Comparison of ENCODE assay signal across 10 mouse cellular contexts in genomic region chr12:33084683-33085082, GRCm38 (mm10). TPM values are rescaled to one million over a fixed set of nuclear protein-coding genes. Genes with fewer than 3 reads are reported as not detected.
DNase-seq lines count a peak whose midpoint lies in the region; ATAC-seq and TF ChIP-seq lines count a peak whose summit lies in the region.
"Had no signal": no experiment of that assay in that cellular context is flagged by ENCODE, and none has a peak within 500 bp of the region (broad histone marks: within the 10 kb centered on the region; RNA-seq: fewer than 3 reads in every experiment).

No protein-coding gene starts in this region.

- H3K9me3 ChIP-seq in kidney, postnatal 0 days (replicated peaks; ENCODE audit: low read length) = no peaks in the 10 kb centered on the region
- H3K9me3 ChIP-seq: hindbrain, embryonic 15.5 days; liver, embryonic 15.5 days had no signal

- no peak overlapping the region for H3K4me2 ChIP-seq in kidney, postnatal 0 days (ENCODE audit: low read length)
- H3K4me2 ChIP-seq: hindbrain, embryonic 15.5 days; liver, embryonic 15.5 days had no signal

- DNase-seq in kidney, postnatal 0 days (ENCODE audit: low spot score) = peak; percentile 86
- no peak for DNase-seq in kidney, adult 18-20 months
- DNase-seq in NIH3T3 (ENCODE audit: low read depth) = peak; percentile 84
- DNase-seq in embryo, embryonic 11.5 days (ENCODE audit: low read depth, low spot score) = peak; percentile 50
- peak; percentile 68 for DNase-seq in mesoderm, embryonic 11.5 days (ENCODE audit: low read depth, low spot score)
- DNase-seq in layer of hippocampus, adult 8-10 months (ENCODE audit: low spot score in 2 of 2) = no peak
- DNase-seq in c-Kit-positive CD71-positive TER-119-positive erythroid progenitor cells, embryonic 14.5 days (ENCODE audit: low spot score) = no peak
- no peak for DNase-seq in spleen, postnatal 4 days (ENCODE audit: low spot score in 2 of 2)

- no peaks in the 10 kb centered on the region for H3K4me1 ChIP-seq in kidney, postnatal 0 days (replicated peaks; ENCODE audit: insufficient read depth, low read length)
- H3K4me1 ChIP-seq: liver, embryonic 15.5 days had no signal

- ATAC-seq in kidney, postnatal 0 days (replicated peaks; ENCODE audit: low FRiP score, low read depth) = no peak

- H3K9ac ChIP-seq in kidney, postnatal 0 days (ENCODE audit: low read depth, low read length) = no peak overlapping the region
- H3K9ac ChIP-seq: hindbrain, embryonic 15.5 days; liver, embryonic 15.5 days had no signal

- WGBS in kidney, postnatal 0 days = 25% methylated on average over 2 of the region's 2 CpGs

- no peak overlapping the region for H3K27ac ChIP-seq in kidney, postnatal 0 days
- H3K27ac ChIP-seq: hindbrain, embryonic 15.5 days; liver, embryonic 15.5 days had no signal

- no peaks in the 10 kb centered on the region for H3K27me3 ChIP-seq in kidney, postnatal 0 days (ENCODE audit: insufficient read depth, low read length)
- H3K27me3 ChIP-seq: hindbrain, embryonic 15.5 days; liver, embryonic 15.5 days had no signal

- no peaks in the 10 kb centered on the region for H3K36me3 ChIP-seq in kidney, postnatal 0 days (ENCODE audit: insufficient read depth, low read length)
- H3K36me3 ChIP-seq: hindbrain, embryonic 15.5 days; liver, embryonic 15.5 days had no signal

- no peak for TF ChIP-seq CTCF in kidney, postnatal 0 days (IDR thresholded peaks at IDR 0.05; ENCODE audit: low read depth)

- H3K4me3 ChIP-seq in kidney, postnatal 0 days (replicated peaks; ENCODE audit: low read depth, low read length) = no peak overlapping the region
- H3K4me3 ChIP-seq: hindbrain, embryonic 15.5 days; liver, embryonic 15.5 days had no signal

RNA-seq across cellular contexts. Expression of gene Cdhr3, which starts 8.0 kb away (rescaled TPM):
- polyA plus RNA-seq in kidney, postnatal 0 days (2015; fragmentation: Nextera tagmentation; extraction: Ambion mirVana) = not detected in 2 replicates
- total RNA-seq in layer of hippocampus, adult 8-10 months (2022) = 1 to 10 TPM; 1.8 to 2.7 (median 2.3) TPM

Comparison
In these comparisons a context has a peak if more than half of its experiments do, and no peak if none do; other contexts are left out.
1. DNase-seq: peak in kidney, postnatal 0 days (single experiment), NIH3T3 (single experiment), embryo, embryonic 11.5 days (single experiment) and mesoderm, embryonic 11.5 days (single experiment); none in kidney, adult 18-20 months (single experiment), layer of hippocampus, adult 8-10 months (0 of 2), c-Kit-positive CD71-positive TER-119-positive erythroid progenitor cells, embryonic 14.5 days (single experiment) and spleen, postnatal 4 days (0 of 2).